Mouse (Mus musculus) MEL (cell line): Measurements from ENCODE around the gene Cilp.

Experiments
- CHD1 ChIP-seq: IDR thresholded peaks from 2 replicates; pipeline ENCODE4 v1.6.1; 2012; ENCODE audit warnings: low read depth, mild to moderate bottlenecking, inconsistent platforms, low read length, improper control_type of control experiment
- CTCF ChIP-seq, 3 experiments: IDR thresholded peaks in 2 of 3; conservative IDR thresholded peaks in 1 of 3; 2 replicates each; pipeline ENCODE4 v1.5.1; 2011 to 2012; ENCODE audit warnings: low read length in 3 of 3, low read depth in 2 of 3, mild to moderate bottlenecking in 2 of 3, improper control_type of control experiment in 1 of 3, inconsistent platforms in 1 of 3, mixed read lengths in 1 of 3, moderate library complexity in 1 of 3; ENCODE audit not compliant: control insufficient read depth in 1 of 3, insufficient read depth in 1 of 3, poor library complexity in 1 of 3, severe bottlenecking in 1 of 3
- GABPA ChIP-seq: IDR thresholded peaks from 2 replicates; pipeline ENCODE4 v1.6.1; 2012; ENCODE audit warnings: low read depth, mild to moderate bottlenecking, inconsistent platforms, low read length, improper control_type of control experiment, moderate library complexity
- HCFC1 ChIP-seq: IDR thresholded peaks from 2 replicates; pipeline ENCODE4 v1.6.1; 2012; ENCODE audit warnings: low read depth, mild to moderate bottlenecking, inconsistent platforms, low read length, improper control_type of control experiment, moderate library complexity
- NELFE ChIP-seq: IDR thresholded peaks from 2 replicates; pipeline ENCODE4 v1.6.1; 2011; ENCODE audit warnings: low read depth, low read length, improper control_type of control experiment
- POLR2A ChIP-seq, 2 experiments: IDR thresholded peaks; 2 replicates each; pipeline ENCODE4 v1.6.1; 2011 to 2012; ENCODE audit warnings: low read length in 2 of 2, mild to moderate bottlenecking in 2 of 2, control low read depth in 1 of 2, improper control_type of control experiment in 1 of 2, low read depth in 1 of 2, moderate library complexity in 1 of 2; ENCODE audit not compliant: control insufficient read depth in 1 of 2, insufficient read depth in 1 of 2, poor library complexity in 1 of 2
- SIN3A ChIP-seq: IDR thresholded peaks from 2 replicates; pipeline ENCODE4 v1.6.1; 2012; ENCODE audit warnings: low read length, improper control_type of control experiment, inconsistent platforms
- TBP ChIP-seq: IDR thresholded peaks from 2 replicates; pipeline ENCODE4 v1.8.0; 2011; ENCODE audit warnings: low read depth, low read length, improper control_type of control experiment

GRCm38 (mm10) chr9:65262641-65263120 lies 2.3 kb upstream of the Cilp start:
- TF ChIP-seq CTCF (IDR thresholded peaks at IDR 0.05 in 2 of 3, conservative IDR thresholded peaks at IDR 0.05 in 1 of 3; ENCODE audit: control insufficient read depth in 1 of 3, insufficient read depth in 1 of 3, low read depth in 2 of 3, low read length in 3 of 3, poor library complexity in 1 of 3, severe bottlenecking in 1 of 3) (no peak), SIN3A (no peak), GABPA (no peak), NELFE (no peak), HCFC1 (no peak), TBP (no peak), CHD1 (no peak), POLR2A (IDR thresholded peaks at IDR 0.05; ENCODE audit: control insufficient read depth in 1 of 2, insufficient read depth in 1 of 2, low read depth in 1 of 2, low read length in 2 of 2, poor library complexity in 1 of 2) (no peak)
